Mouse (Mus musculus): ENCODE results near the gene Epx. TPM values are rescaled to one million over a fixed set of nuclear protein-coding genes. Genes with fewer than 3 reads are reported as not detected.

The Epx gene
- 1.2 and 1.8 TPM in 2 replicates for polyA plus RNA-seq (2015; fragmentation: Nextera tagmentation; extraction: Ambion mirVana)

GRCm38 (mm10) chr11:87875436-87875835, at the start of gene Epx:
Epx (minus strand) TSS chr11:87875536.
- H3K4me1 ChIP-seq (replicated peaks; ENCODE audit: insufficient read depth, low read length): no peaks in the 10 kb centered on the region
- no peak within 1 kb of the TSS for H3K27ac ChIP-seq
- no peak within 1 kb of the TSS for H3K4me3 ChIP-seq (replicated peaks; ENCODE audit: low read depth, low read length)
- H3K27me3 ChIP-seq (ENCODE audit: insufficient read depth, low read length): no peaks in the 10 kb centered on the region
- ATAC-seq (replicated peaks; ENCODE audit: low FRiP score, low read depth) (no peak), DNase-seq (ENCODE audit: low spot score) (no peak)
- no peaks in the 10 kb centered on the region for H3K9me3 ChIP-seq (replicated peaks; ENCODE audit: low read length)
- 84% methylated on average over 6 of the region's 6 CpGs for whole genome bisulfite sequencing
- no peak within 1 kb of the TSS for H3K4me2 ChIP-seq (ENCODE audit: low read length)
- no peak for TF ChIP-seq CTCF (IDR thresholded peaks at IDR 0.05; ENCODE audit: low read depth)
- H3K9ac ChIP-seq (ENCODE audit: low read depth, low read length): no peak within 1 kb of the TSS
- no peaks in the 10 kb centered on the region for H3K36me3 ChIP-seq (ENCODE audit: insufficient read depth, low read length)

- H3K27me3 ChIP-seq (ENCODE audit: insufficient read depth, low read length): no peaks in the 10 kb centered on the region
- H3K4me3 ChIP-seq (replicated peaks; ENCODE audit: low read depth, low read length): no peak within 1 kb of the TSS
- WGBS: 28% methylated on average over 5 of the region's 5 CpGs
- H3K36me3 ChIP-seq (ENCODE audit: insufficient read depth, low read length): no peaks in the 10 kb centered on the region
- no peak within 1 kb of the TSS for H3K4me2 ChIP-seq (ENCODE audit: low read length)
- ATAC-seq (replicated peaks; ENCODE audit: low FRiP score, low read depth) (no peak), DNase-seq (ENCODE audit: low spot score) (peak; percentile 50)
- no peaks in the 10 kb centered on the region for H3K9me3 ChIP-seq (replicated peaks; ENCODE audit: low read length)
- no peak within 1 kb of the TSS for H3K9ac ChIP-seq (ENCODE audit: low read depth, low read length)
- no peaks in the 10 kb centered on the region for H3K4me1 ChIP-seq (replicated peaks; ENCODE audit: insufficient read depth, low read length)
- H3K27ac ChIP-seq: no peak within 1 kb of the TSS
- no peak for TF ChIP-seq CTCF (IDR thresholded peaks at IDR 0.05; ENCODE audit: low read depth)
These were observed 45.6 kb upstream of the Epx start, which contains the start of gene Olfr464 for GRCm38 (mm10) chr11:87920966-87921365. Olfr464 (minus strand) TSS chr11:87920967.

DNA sequence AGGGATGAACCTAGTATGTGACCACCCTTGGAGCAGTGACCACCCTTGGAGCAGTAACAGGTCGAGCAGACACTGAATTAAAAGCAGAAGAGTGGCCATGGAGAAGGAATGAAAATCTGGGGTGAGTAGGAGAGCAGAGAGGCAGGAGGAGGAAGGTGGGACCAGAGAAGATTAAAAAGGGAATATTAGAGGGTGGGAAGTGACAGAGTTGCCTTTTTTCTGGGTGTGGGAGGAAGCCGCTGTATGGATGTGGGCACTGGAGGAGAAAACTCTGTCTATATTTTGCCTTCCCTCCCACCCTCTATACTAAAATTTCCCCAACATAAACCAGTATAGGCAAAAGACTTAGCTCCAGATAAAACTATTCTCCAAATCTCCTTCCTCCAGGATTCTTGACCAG, 45.0 kb upstream of the Epx start:
- no peak overlapping the region for H3K27ac ChIP-seq
- 61% methylated on average over 2 of the region's 2 CpGs for WGBS
- H3K4me3 ChIP-seq (replicated peaks; ENCODE audit: low read depth, low read length): no peak overlapping the region
- no peaks in the 10 kb centered on the region for H3K27me3 ChIP-seq (ENCODE audit: insufficient read depth, low read length)
- no peak overlapping the region for H3K4me2 ChIP-seq (ENCODE audit: low read length)
- H3K4me1 ChIP-seq (replicated peaks; ENCODE audit: insufficient read depth, low read length): no peaks in the 10 kb centered on the region
- H3K9ac ChIP-seq (ENCODE audit: low read depth, low read length): no peak overlapping the region
- DNase-seq (ENCODE audit: low spot score) (no peak), ATAC-seq (replicated peaks; ENCODE audit: low FRiP score, low read depth) (no peak)
- H3K9me3 ChIP-seq (replicated peaks; ENCODE audit: low read length): no peaks in the 10 kb centered on the region
- TF ChIP-seq CTCF (IDR thresholded peaks at IDR 0.05; ENCODE audit: low read depth): no peak
- no peaks in the 10 kb centered on the region for H3K36me3 ChIP-seq (ENCODE audit: insufficient read depth, low read length)

DNA sequence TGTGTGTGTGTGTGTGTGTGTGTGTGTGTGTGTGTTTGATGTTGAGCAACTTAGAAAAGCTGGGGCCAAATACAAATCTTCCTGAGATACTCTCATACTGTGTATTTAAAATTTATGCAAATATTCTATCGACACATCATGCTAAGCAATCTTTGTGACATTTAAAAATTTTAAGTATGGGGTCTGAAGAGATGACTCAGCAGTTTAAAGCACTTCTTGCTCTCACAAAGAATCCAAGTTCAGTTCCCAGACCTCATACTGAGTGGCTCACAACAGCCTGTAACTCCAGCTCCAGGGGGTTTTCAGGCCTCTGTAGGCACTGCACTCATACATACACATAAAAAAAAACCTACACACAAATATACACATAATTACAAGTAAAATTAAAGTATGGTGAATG, 40.7 kb upstream of the Epx start:
- no peaks in the 10 kb centered on the region for H3K4me1 ChIP-seq (replicated peaks; ENCODE audit: insufficient read depth, low read length)
- 93% methylated on average over 1 of the region's 1 CpGs for WGBS
- no peak overlapping the region for H3K4me2 ChIP-seq (ENCODE audit: low read length)
- H3K36me3 ChIP-seq (ENCODE audit: insufficient read depth, low read length): no peaks in the 10 kb centered on the region
- H3K9me3 ChIP-seq (replicated peaks; ENCODE audit: low read length): no peaks in the 10 kb centered on the region
- no peak overlapping the region for H3K4me3 ChIP-seq (replicated peaks; ENCODE audit: low read depth, low read length)
- DNase-seq (ENCODE audit: low spot score): no peak
- TF ChIP-seq CTCF (IDR thresholded peaks at IDR 0.05; ENCODE audit: low read depth): no peak
- no peak overlapping the region for H3K9ac ChIP-seq (ENCODE audit: low read depth, low read length)
- ATAC-seq (replicated peaks; ENCODE audit: low FRiP score, low read depth): no peak
- H3K27ac ChIP-seq: no peak overlapping the region
- no peaks in the 10 kb centered on the region for H3K27me3 ChIP-seq (ENCODE audit: insufficient read depth, low read length)

GRCm38 (mm10) chr11:87904331-87904730, 29.0 kb upstream of the Epx start:
- Histone ChIP-seq H3K9me3 (replicated peaks; ENCODE audit: low read length) (no peaks in the 10 kb centered on the region), H3K36me3 (ENCODE audit: insufficient read depth, low read length) (no peaks in the 10 kb centered on the region), H3K4me2 (ENCODE audit: low read length) (no peak overlapping the region), H3K27me3 (ENCODE audit: insufficient read depth, low read length) (no peaks in the 10 kb centered on the region), H3K4me3 (replicated peaks; ENCODE audit: low read depth, low read length) (no peak overlapping the region), H3K27ac (no peak overlapping the region), H3K4me1 (replicated peaks; ENCODE audit: insufficient read depth, low read length) (no peaks in the 10 kb centered on the region), H3K9ac (ENCODE audit: low read depth, low read length) (no peak overlapping the region)
- WGBS: 72% methylated on average over 3 of the region's 3 CpGs
- no peak for TF ChIP-seq CTCF (IDR thresholded peaks at IDR 0.05; ENCODE audit: low read depth)
- ATAC-seq (replicated peaks; ENCODE audit: low FRiP score, low read depth): no peak
- DNase-seq (ENCODE audit: low spot score): no peak

DNA sequence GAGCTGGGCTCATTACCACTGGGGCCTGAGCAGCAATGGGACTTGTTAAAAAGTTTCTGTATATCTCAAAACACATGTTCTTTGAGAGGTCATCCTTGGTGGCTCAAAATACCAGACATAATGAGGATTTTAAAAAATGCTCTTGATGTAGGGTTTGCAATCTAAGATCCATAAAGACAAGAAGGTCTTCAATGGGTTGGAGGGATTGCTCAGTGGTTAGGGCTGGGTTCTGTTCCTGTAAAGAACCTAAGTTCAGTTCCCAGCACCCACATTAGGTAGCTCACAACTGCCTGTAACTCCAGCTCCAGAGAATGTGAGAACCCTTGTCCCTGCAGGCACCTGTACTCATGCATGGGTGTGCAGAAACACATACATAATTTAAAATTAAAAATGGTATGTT, 22.0 kb upstream of the Epx start, which contains the start of gene Olfr463:
Olfr463 (minus strand) TSS at position 101 of the 400 bp plus-strand sequence.
- Histone ChIP-seq H3K4me3 (replicated peaks; ENCODE audit: low read depth, low read length) (no peak within 1 kb of the TSS), H3K36me3 (ENCODE audit: insufficient read depth, low read length) (no peaks in the 10 kb centered on the region), H3K27ac (no peak within 1 kb of the TSS), H3K9me3 (replicated peaks; ENCODE audit: low read length) (no peaks in the 10 kb centered on the region), H3K4me2 (ENCODE audit: low read length) (no peak within 1 kb of the TSS), H3K27me3 (ENCODE audit: insufficient read depth, low read length) (no peaks in the 10 kb centered on the region), H3K4me1 (replicated peaks; ENCODE audit: insufficient read depth, low read length) (no peaks in the 10 kb centered on the region), H3K9ac (ENCODE audit: low read depth, low read length) (no peak within 1 kb of the TSS)
- TF ChIP-seq CTCF (IDR thresholded peaks at IDR 0.05; ENCODE audit: low read depth): no peak
- no peak for DNase-seq (ENCODE audit: low spot score)
- ATAC-seq (replicated peaks; ENCODE audit: low FRiP score, low read depth): no peak

GRCm38 (mm10) chr11:87892168-87892567, 16.8 kb upstream of the Epx start, which contains the start of gene Olfr462:
Olfr462 (minus strand) TSS chr11:87892268.
- no peak for ATAC-seq (replicated peaks; ENCODE audit: low FRiP score, low read depth)
- no peaks in the 10 kb centered on the region for H3K36me3 ChIP-seq (ENCODE audit: insufficient read depth, low read length)
- no peaks in the 10 kb centered on the region for H3K9me3 ChIP-seq (replicated peaks; ENCODE audit: low read length)
- H3K4me1 ChIP-seq (replicated peaks; ENCODE audit: insufficient read depth, low read length): no peaks in the 10 kb centered on the region
- H3K4me3 ChIP-seq (replicated peaks; ENCODE audit: low read depth, low read length): no peak within 1 kb of the TSS
- H3K9ac ChIP-seq (ENCODE audit: low read depth, low read length): no peak within 1 kb of the TSS
- no peak within 1 kb of the TSS for H3K27ac ChIP-seq
- no peak within 1 kb of the TSS for H3K4me2 ChIP-seq (ENCODE audit: low read length)
- TF ChIP-seq CTCF (IDR thresholded peaks at IDR 0.05; ENCODE audit: low read depth): no peak
- 90% methylated on average over 6 of the region's 6 CpGs for WGBS
- no peak for DNase-seq (ENCODE audit: low spot score)
- H3K27me3 ChIP-seq (ENCODE audit: insufficient read depth, low read length): no peaks in the 10 kb centered on the region
